Mouse (Mus musculus) thymus, postnatal 0 days (tissue): Measurements from ENCODE around the gene Gm14862. TPM values are rescaled to one million over a fixed set of nuclear protein-coding genes. Genes with fewer than 3 reads are reported as not detected.

Experiments used
- DNase-seq: peaks from one replicate; pipeline ENCODE4 v3.0.0-alpha.2; 2015; ENCODE audit warnings: low spot score
- polyA plus RNA-seq: library from polyadenylated mRNA; unstranded; fragments of >200 nt; fragmentation: Nextera tagmentation; extraction: Ambion mirVana; gene quantifications from 2 replicates; pipeline ENCODE4 v1.2.1, GENCODE M21; 2015

The Gm14862 gene
- polyA plus RNA-seq, 1 experiment from 2014 or later = not detected

DNA sequence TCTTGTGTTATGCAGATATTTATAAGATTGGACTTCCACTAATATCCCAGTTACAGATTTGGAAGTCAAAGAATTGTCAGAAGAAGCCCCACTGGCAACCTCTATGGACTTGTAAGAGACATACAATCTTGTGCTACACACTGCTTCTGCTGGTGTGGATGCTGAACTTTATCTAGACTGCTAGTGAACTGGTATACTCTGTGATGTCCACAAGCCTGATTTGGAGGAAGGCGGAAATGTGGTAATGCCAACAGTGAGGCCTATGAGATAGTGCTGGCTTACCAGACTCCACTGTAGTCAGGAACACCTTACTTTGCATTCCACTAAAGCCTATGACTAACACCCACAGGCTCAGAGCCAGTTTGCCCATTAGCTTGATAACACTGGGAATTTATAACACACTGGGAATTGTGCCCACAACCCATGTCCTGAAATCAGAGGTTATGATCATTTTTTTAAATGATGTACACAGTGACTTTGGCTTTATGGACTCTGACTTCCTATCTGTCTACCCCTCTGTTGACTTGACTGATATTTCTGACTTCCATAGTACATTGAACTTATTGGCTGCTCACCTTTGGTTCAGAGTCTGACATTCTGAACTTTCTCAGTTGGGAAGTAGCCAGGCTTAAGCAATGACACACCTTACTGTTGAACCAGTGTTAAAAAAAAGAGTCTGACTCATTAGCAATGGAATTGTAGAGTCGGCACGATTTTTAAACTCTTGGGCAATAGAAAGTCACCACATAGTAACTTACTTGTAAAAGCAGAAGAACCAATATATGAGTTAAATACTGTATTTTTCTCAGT lies 34.1 kb downstream of the Gm14862 start:
- DNase-seq = no peak

DNA sequence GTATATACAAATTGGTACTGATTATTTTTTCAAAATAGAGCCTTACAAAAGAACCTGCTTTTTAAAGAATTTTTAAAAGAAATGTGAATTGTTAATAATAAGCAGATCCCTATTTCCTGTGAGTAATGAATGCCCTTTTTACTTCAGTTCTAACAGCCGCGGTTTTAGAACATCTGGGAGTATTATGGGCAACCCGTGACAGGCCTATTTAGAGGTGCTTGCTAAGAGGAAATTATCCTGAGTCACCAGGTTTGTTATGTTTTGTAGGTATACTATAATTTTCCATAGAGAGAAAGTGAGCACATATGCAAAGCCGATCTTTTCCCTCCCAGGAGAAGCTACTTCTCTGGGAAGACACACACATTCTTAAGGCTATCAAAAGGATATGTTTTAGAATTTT lies 35.0 kb downstream of the Gm14862 start:
- no peak for DNase-seq

DNA sequence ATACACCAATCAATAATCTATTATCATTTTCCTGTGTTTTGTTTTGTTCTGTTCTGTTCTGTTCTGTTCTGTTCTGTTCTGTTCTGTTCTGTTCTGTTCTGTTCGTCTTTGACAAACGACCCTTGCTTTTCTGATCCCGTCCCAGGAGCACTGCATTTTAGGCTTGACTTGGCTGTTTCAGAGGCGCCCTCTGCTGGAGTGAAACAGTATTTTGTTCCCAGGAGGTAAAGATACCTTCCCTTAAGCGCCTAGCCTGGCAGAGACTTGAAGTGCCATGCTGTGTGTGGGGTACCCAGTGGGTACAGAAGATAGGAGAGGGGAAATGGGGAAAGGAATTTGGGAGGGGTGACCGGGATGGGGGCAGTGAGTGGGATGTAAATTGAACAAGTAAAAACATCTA lies 35.5 kb downstream of the Gm14862 start:
- DNase-seq = peak; percentile 38

DNA sequence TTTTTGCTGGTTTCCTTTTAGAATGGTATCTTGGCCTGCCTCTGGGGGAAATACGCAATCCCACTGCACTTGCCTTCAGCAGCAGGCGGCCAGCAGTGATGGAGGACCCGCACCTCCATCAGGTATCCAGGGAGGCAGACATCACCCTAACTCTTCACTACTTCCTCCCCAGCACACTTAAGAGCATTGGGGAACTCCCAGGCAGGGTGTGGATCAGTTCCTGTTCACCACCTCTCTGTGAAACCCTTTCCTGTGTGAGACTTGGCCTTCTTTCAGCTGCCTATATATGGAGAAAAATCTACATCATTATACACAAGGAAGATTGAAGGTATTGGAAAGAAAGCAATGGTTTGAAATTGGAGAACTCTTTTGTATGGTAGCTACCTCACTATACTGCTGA lies 37.1 kb downstream of the Gm14862 start:
- DNase-seq = no peak

DNA sequence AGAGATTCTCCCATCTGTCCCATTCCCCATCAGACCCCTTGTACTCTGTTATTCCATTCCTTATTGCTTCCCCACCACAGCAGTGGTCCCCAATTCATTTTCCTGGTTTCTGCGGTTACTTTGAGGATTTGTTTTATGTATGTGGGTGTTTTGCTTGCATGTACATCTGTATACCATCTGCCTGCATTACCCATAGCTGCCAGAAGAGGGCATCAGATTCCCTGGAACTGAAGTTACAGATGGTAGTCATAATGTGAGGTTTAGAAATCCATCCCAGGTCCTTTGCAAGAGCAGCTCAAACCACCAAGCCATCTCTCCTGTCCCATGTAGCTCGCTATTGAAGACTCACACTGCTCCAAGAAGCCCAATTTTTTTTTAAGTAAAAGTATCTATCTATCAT lies 40.5 kb downstream of the Gm14862 start:
- no peak for DNase-seq

DNA sequence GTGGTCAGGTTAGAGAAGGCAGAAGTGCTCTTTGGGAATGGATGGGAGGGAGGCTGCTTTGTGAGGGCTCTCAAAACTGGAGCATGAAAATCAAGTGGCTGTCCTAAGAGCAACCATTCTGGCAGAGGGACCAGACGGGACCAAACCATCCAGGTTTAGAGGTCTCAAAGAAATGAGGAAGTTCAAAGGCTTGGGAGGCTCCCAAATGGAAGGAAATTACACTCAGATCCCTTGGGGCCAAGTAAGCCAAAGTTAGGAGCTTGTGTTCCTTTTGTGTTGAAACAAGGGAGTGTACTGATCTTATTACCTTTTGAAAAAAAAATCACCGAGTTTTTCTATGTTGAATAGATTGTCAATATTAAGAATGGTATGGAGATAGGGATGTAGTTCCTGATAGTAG lies 51.6 kb downstream of the Gm14862 start:
- no peak for DNase-seq

DNA sequence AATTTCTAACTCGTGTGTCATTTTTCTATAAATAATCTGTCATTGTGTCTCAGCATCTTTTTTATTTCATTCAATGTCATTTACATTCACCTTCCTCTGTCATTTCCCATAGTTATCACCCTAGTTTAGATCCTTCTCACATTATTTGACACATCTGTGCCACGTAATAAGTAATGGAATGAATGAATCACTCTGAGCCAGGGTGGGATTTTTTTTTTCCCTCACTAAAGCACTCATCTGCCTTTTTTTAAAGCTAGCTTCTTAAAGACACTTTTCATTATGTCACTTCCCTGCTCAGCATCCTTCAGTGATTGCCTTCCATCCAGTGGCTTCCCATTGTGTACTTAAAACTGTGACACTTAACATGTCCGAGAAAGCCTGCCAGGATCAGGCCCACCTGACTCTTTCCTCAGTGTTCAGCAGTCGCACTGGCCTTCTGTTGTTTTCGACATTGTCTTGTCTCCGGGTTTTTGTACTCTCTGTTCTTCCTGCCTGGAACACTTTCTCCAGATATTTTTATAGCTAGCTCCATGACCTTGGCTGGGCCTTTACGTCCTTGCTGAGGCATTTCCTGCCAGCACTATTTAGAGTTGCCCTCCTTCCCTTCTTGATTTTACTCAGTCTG lies 53.8 kb downstream of the Gm14862 start:
- DNase-seq = no peak

DNA sequence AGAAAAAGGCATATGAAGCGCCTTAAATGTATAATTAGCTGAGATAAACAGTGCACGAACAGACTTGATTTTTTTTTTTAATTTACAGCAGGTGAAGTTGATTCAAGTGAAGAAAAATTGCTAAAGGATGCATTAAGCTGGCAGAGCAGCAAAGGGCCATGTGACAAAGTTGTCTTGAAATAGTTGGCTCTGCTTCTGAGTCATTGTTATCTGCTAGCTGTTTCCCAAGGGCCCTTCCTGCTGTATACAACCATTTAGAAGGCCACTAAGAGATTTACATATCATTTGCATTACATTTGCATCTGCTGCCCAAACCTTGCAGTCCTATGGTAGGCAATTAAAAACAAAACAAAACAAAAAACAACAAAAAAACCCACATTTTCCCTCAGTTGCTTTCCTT lies 54.7 kb downstream of the Gm14862 start:
- no peak for DNase-seq

Other genes with a start within 250 kb of the Gm14862 start
- gene Fthl17e, start 223.4 kb downstream of the Gm14862 start, polyA plus RNA-seq = not detected in 2 replicates
- gene Fthl17f, start 193.9 kb downstream of the Gm14862 start, polyA plus RNA-seq = not detected in 2 replicates
- gene 4930402K13Rik, start 152.3 kb downstream of the Gm14862 start, polyA plus RNA-seq = not detected in 2 replicates
- 0.37 and 0.88 TPM in 2 replicates for gene Lancl3, start 57.0 kb downstream of the Gm14862 start, polyA plus RNA-seq
- gene Xk, start 15.9 kb upstream of the Gm14862 start, polyA plus RNA-seq = 0.69 and 0.78 TPM in 2 replicates
- not detected in 2 replicates for gene H2al1m, start 26.9 kb upstream of the Gm14862 start, polyA plus RNA-seq
- gene H2al1k, start 93.7 kb upstream of the Gm14862 start, polyA plus RNA-seq = not detected in 2 replicates
- 3.5 and 4.3 TPM in 2 replicates for gene Cybb, start 230.9 kb upstream of the Gm14862 start, polyA plus RNA-seq